Comparison of ENCODE assay signal across 9 mouse cellular contexts in genomic region chr13:52976510-52977220, GRCm38 (mm10). TPM values are rescaled to one million over a fixed set of nuclear protein-coding genes. Genes with fewer than 3 reads are reported as not detected.
DNase-seq lines count a peak whose midpoint lies in the region; ATAC-seq and TF ChIP-seq lines count a peak whose summit lies in the region.
"Had no signal": no experiment of that assay in that cellular context is flagged by ENCODE, and none has a peak within 500 bp of the region (broad histone marks: within the 10 kb centered on the region; RNA-seq: fewer than 3 reads in every experiment).

No protein-coding gene starts in this region.

- peak; percentile 34 for DNase-seq in kidney, adult 2 months
- no peak for DNase-seq in kidney, adult 8-10 months
- peak; percentile 78 to 83 for DNase-seq in adrenal gland, postnatal 36 days
- peak; percentile 49 to 70 for DNase-seq in heart, adult 2 months
- peak; percentile 14 to 58 for DNase-seq in kidney, postnatal 25 days
- peak; percentile 13 for DNase-seq in midbrain, postnatal 0 days (ENCODE audit: low spot score)
- DNase-seq in left cerebral cortex, adult 11 months (ENCODE audit: low spot score): no peak
- DNase-seq in spleen, postnatal 10 days (ENCODE audit: low spot score in 2 of 2): no peak

- no peak for TF ChIP-seq POLR2A in kidney, adult 2 months (IDR thresholded peaks at IDR 0.05; ENCODE audit: low read depth, low read length)
- TF ChIP-seq POLR2A in heart, adult 2 months (IDR thresholded peaks at IDR 0.05; ENCODE audit: insufficient read depth, low read depth, low read length): 0 out of 2 replicates have a peak, but pooled peaks have one; percentile 24

- H3K79me2 ChIP-seq in heart, adult 2 months (replicated peaks; ENCODE audit: control insufficient read depth, insufficient read depth, low read length): 0 out of 2 replicates have a peak, but pooled peaks cover 2% of the 10 kb centered on the region

- H3K27ac ChIP-seq in kidney, adult 2 months (ENCODE audit: insufficient read depth, low read depth, low read length): 0 out of 2 replicates have a peak overlapping the region, but pooled peaks have one; percentile 8
- peak overlapping the region; percentile 95 for H3K27ac ChIP-seq in heart, adult 2 months
- no peak overlapping the region for H3K27ac ChIP-seq in midbrain, postnatal 0 days (ENCODE audit: low read depth, low read length)

- peaks cover 28% of the 10 kb centered on the region for H3K4me1 ChIP-seq in kidney, adult 2 months (ENCODE audit: control insufficient read depth, insufficient read depth, low read length)
- peaks cover 16% of the 10 kb centered on the region for H3K4me1 ChIP-seq in heart, adult 2 months (ENCODE audit: control insufficient read depth, insufficient read depth, low read length)
- peaks cover 11% of the 10 kb centered on the region; the same call in 1 of the 2 replicates for H3K4me1 ChIP-seq in midbrain, postnatal 0 days (ENCODE audit: insufficient read depth, low read length)

- H3K4me3 ChIP-seq in kidney, adult 2 months (ENCODE audit: insufficient read depth, low read depth, low read length): no peak overlapping the region
- H3K4me3 ChIP-seq in heart, adult 2 months: no peak overlapping the region; the same call in 1 of the 2 replicates
- H3K4me3 ChIP-seq in midbrain, postnatal 0 days (ENCODE audit: low read depth, low read length): peak overlapping the region; percentile 62; the same call in 1 of the 2 replicates

- H3K27me3 ChIP-seq in kidney, adult 2 months (replicated peaks; ENCODE audit: control insufficient read depth, insufficient read depth, low read length): no peaks in the 10 kb centered on the region
- H3K27me3 ChIP-seq in heart, adult 2 months (ENCODE audit: control insufficient read depth, insufficient read depth, low read length): no peaks in the 10 kb centered on the region
- no peaks in the 10 kb centered on the region for H3K27me3 ChIP-seq in midbrain, postnatal 0 days (ENCODE audit: insufficient read depth, low read length)

- H3K36me3 ChIP-seq in kidney, adult 2 months (ENCODE audit: control insufficient read depth, insufficient read depth, low read length): no peaks in the 10 kb centered on the region
- peaks cover 2% of the 10 kb centered on the region; the same call in 1 of the 2 replicates for H3K36me3 ChIP-seq in heart, adult 2 months (ENCODE audit: control insufficient read depth, insufficient read depth, low read length)
- no peaks in the 10 kb centered on the region for H3K36me3 ChIP-seq in midbrain, postnatal 0 days (ENCODE audit: insufficient read depth, low read length)
- H3K36me3 ChIP-seq: G1E had no signal

- intact Hi-C loops in heart, adult 2 months (cut with DNase I): no loop called here

- peak overlapping the region; percentile 97 for H3K4me2 ChIP-seq in midbrain, postnatal 0 days (ENCODE audit: low read depth, low read length, poor library complexity, severe bottlenecking)

- ATAC-seq in midbrain, postnatal 0 days (ENCODE audit: low FRiP score): no peak

- no peak overlapping the region for H3K9ac ChIP-seq in heart, adult 2 months (ENCODE audit: low read depth, low read length)
- H3K9ac ChIP-seq in midbrain, postnatal 0 days (replicated peaks; ENCODE audit: low read length, poor library complexity, severe bottlenecking): 0 out of 2 replicates have a peak overlapping the region, but pooled peaks have one; percentile 90

- H3K9me3 ChIP-seq in midbrain, postnatal 0 days (ENCODE audit: low read length): no peaks in the 10 kb centered on the region

- 42% methylated on average over 16 of the region's 16 CpGs for WGBS in kidney, adult 2 months
- 28% methylated on average over 16 of the region's 16 CpGs for WGBS in heart, adult 2 months
- 39% methylated on average over 16 of the region's 16 CpGs for WGBS in midbrain, postnatal 0 days

- TF ChIP-seq EP300 in heart, adult 2 months (IDR thresholded peaks at IDR 0.05; ENCODE audit: insufficient read depth, low read depth, low read length): no peak

- no peak for TF ChIP-seq CTCF in kidney, adult 2 months (conservative IDR thresholded peaks at IDR 0.05; ENCODE audit: insufficient read depth, insufficient read length, low read depth, low read length)
- TF ChIP-seq CTCF in heart, adult 2 months (IDR thresholded peaks at IDR 0.05): no peak
- no peak for TF ChIP-seq CTCF in midbrain, postnatal 0 days (IDR thresholded peaks at IDR 0.05)

RNA-seq across cellular contexts. Expression of gene Nfil3, which starts 4.2 kb away (rescaled TPM):
- polyA plus RNA-seq in kidney, adult 2 months (2012; rRNA removed): 4.0 and 4.2 TPM in 2 replicates
- 10 to 100 TPM; 48.9 to 83.1 TPM for total RNA-seq in adrenal gland, postnatal 36 days (2021)
- 10 to 100 TPM; 13.9 to 42.4 TPM for total RNA-seq in heart, adult 2 months (2021)
- 3.4 and 6.7 TPM in 2 replicates for polyA plus RNA-seq in heart, adult 2 months (2012; rRNA removed)
- total RNA-seq in midbrain, postnatal 0 days (2014; rRNA removed): 15.7 and 20.8 TPM in 2 replicates
- 27.3 and 27.5 TPM in 2 replicates for polyA plus RNA-seq in midbrain, postnatal 0 days (2015; fragmentation: Nextera tagmentation; extraction: Ambion mirVana)

RNA-seq across cellular contexts. Expression of gene Auh, which starts 47.2 kb away (rescaled TPM):
- polyA plus RNA-seq in kidney, adult 2 months (2012; rRNA removed): 72.7 and 88.6 TPM in 2 replicates
- 100 to 1,000 TPM; 130 to 159 TPM for total RNA-seq in adrenal gland, postnatal 36 days (2021)
- total RNA-seq in heart, adult 2 months (2021): 100 to 1,000 TPM; 135 to 152 TPM
- polyA plus RNA-seq in heart, adult 2 months (2012; rRNA removed): 64.6 and 94.0 TPM in 2 replicates
- 33.7 and 53.9 TPM in 2 replicates for total RNA-seq in midbrain, postnatal 0 days (2014; rRNA removed)
- polyA plus RNA-seq in midbrain, postnatal 0 days (2015; fragmentation: Nextera tagmentation; extraction: Ambion mirVana): 55.9 and 59.6 TPM in 2 replicates

Comparison
In these comparisons a context has a peak if more than half of its experiments do, and no peak if none do; other contexts are left out.
1. DNase-seq: peak in kidney, adult 2 months (single experiment), adrenal gland, postnatal 36 days (2 of 2), heart, adult 2 months (2 of 2), kidney, postnatal 25 days (2 of 2) and midbrain, postnatal 0 days (single experiment); none in kidney, adult 8-10 months (0 of 2), left cerebral cortex, adult 11 months (single experiment) and spleen, postnatal 10 days (0 of 2).